Mouse (Mus musculus) adrenal gland, adult 18-20 months (tissue): ENCODE results near the gene Mettl27. TPM values are rescaled to one million over a fixed set of nuclear protein-coding genes. Genes with fewer than 3 reads are reported as not detected.
"Not testable (repeated sequence)": the region's sequence is repeated elsewhere in the genome, so short reads cannot be mapped to it uniquely, and the experiment has no call there.

Experiments used
- DNase-seq, 2 experiments: peaks; one replicate each; pipeline ENCODE4 v3.0.0; 2021 to 2022; ENCODE audit warnings: low spot score in 2 of 2
- total RNA-seq, 2 experiments: library from RNA; stranded (reverse); gene quantifications; 1 replicate in 1 of 2; 2 replicates in 1 of 2; pipeline ENCODE4 v1.2.3; 2021

The Mettl27 gene
- total RNA-seq, 2 experiments from 2014 or later: 23.1 to 23.6 TPM

GRCm38 (mm10) chr5:134948085-134948439 is 15.9 kb downstream of the Mettl27 start:
- DNase-seq: no peak

- DNase-seq: no peak
These were observed 19.1 kb downstream of the Mettl27 start for GRCm38 (mm10) chr5:134951053-134951884.

GRCm38 (mm10) chr5:134955491-134955890 is 23.3 kb downstream of the Mettl27 start:
- DNase-seq: no peak

GRCm38 (mm10) chr5:134959114-134959513 is 26.9 kb downstream of the Mettl27 start:
- DNase-seq: peak; percentile 45 to 47

- DNase-seq: no peak
These were observed 28.3 kb downstream of the Mettl27 start for GRCm38 (mm10) chr5:134960430-134960829.

- DNase-seq: no peak
These were observed 29.4 kb downstream of the Mettl27 start for GRCm38 (mm10) chr5:134961519-134961918.

GRCm38 (mm10) chr5:134963546-134963945 is 31.4 kb downstream of the Mettl27 start:
- DNase-seq: no peak

GRCm38 (mm10) chr5:134964655-134965054 is 32.5 kb downstream of the Mettl27 start:
- DNase-seq: not testable (repeated sequence)

- DNase-seq: peak; percentile 56 to 63
These were observed 33.3 kb downstream of the Mettl27 start for GRCm38 (mm10) chr5:134965473-134965851.

GRCm38 (mm10) chr5:134965852-134966821 is 34.0 kb downstream of the Mettl27 start:
- peak; percentile 29 to 37 for DNase-seq

- no peak for DNase-seq
These were observed 35.2 kb downstream of the Mettl27 start for GRCm38 (mm10) chr5:134967164-134967944.

- no peak for DNase-seq
These were observed 38.5 kb downstream of the Mettl27 start for GRCm38 (mm10) chr5:134970671-134971070.

GRCm38 (mm10) chr5:134973081-134973480 is 40.9 kb downstream of the Mettl27 start:
- DNase-seq: no peak

- DNase-seq: no peak
These were observed 41.4 kb downstream of the Mettl27 start for GRCm38 (mm10) chr5:134973526-134973925.

GRCm38 (mm10) chr5:134974294-134974693 is 42.1 kb downstream of the Mettl27 start:
- no peak for DNase-seq

- no peak for DNase-seq
These were observed 42.8 kb downstream of the Mettl27 start for GRCm38 (mm10) chr5:134974921-134975320.

- no peak for DNase-seq
These were observed 44.0 kb downstream of the Mettl27 start for GRCm38 (mm10) chr5:134976164-134976563.

GRCm38 (mm10) chr5:134976577-134977250 is 44.5 kb downstream of the Mettl27 start:
- DNase-seq: no peak

GRCm38 (mm10) chr5:134977837-134978236 is 45.7 kb downstream of the Mettl27 start:
- DNase-seq: no peak

GRCm38 (mm10) chr5:134981149-134981548 is 49.0 kb downstream of the Mettl27 start:
- no peak for DNase-seq
